Mouse (Mus musculus) forebrain, embryonic 10.5 days (tissue): ENCODE measurements at regions not wholly inside any gene's neighbourhood (a gene's known extent, or its start where the extent isn't known, plus 50 kb on each side); places are given as distances from the start of the nearest gene placed in this dataset.

Source experiments
- DNase-seq: peaks from one replicate; pipeline ENCODE4 v3.0.0-alpha.2; 2017; ENCODE audit warnings: low spot score; ENCODE audit errors: extremely low spot score
- H3K27ac ChIP-seq: fragments of 300-500 bp; sonication (generic); 2 replicates; pipeline ENCODE4 v1.5.1; 2016; ENCODE audit warnings: mild to moderate bottlenecking
- H3K27me3 ChIP-seq: fragments of 300-500 bp; sonication (generic); 2 replicates; pipeline ENCODE4 v1.6.1; 2016; ENCODE audit warnings: mild to moderate bottlenecking; ENCODE audit not compliant: poor library complexity, severe bottlenecking
- H3K36me3 ChIP-seq: fragments of 300-500 bp; sonication (generic); replicated peaks from 2 replicates; pipeline ENCODE4 v1.6.1; 2016; ENCODE audit warnings: mild to moderate bottlenecking, moderate library complexity
- H3K4me1 ChIP-seq: fragments of 300-500 bp; sonication (generic); 2 replicates; pipeline ENCODE4 v1.6.1; 2016
- H3K4me3 ChIP-seq: fragments of 300-500 bp; sonication (generic); 2 replicates; pipeline ENCODE4 v1.5.1; 2016; ENCODE audit warnings: mild to moderate bottlenecking, moderate library complexity
- H3K9me3 ChIP-seq: fragments of 300-500 bp; sonication (generic); 2 replicates; pipeline ENCODE4 v1.6.1; 2016; ENCODE audit warnings: mild to moderate bottlenecking, moderate library complexity
- WGBS: fragments of 180-500 bp; shearing (Covaris S2); methylation state at CpG from one replicate; pipeline ENCODE4 v1.1.7; 2016; 5-methylcytosine and 5-hydroxymethylcytosine counted together

GRCm38 (mm10) chr3:131893061-131893804 is 191.9 kb upstream of the Dkk2 start:
- Histone ChIP-seq H3K36me3 (no peaks in the 10 kb centered on the region), H3K27ac (no peak overlapping the region), H3K4me3 (no peak overlapping the region), H3K9me3 (no peaks in the 10 kb centered on the region), H3K27me3 (no peaks in the 10 kb centered on the region), H3K4me1 (no peaks in the 10 kb centered on the region; the same call in 1 of the 2 replicates)
- WGBS: 52% methylated on average over 16 of the region's 16 CpGs
- DNase-seq: no peak

- no peak overlapping the region for H3K27ac ChIP-seq
- H3K4me3 ChIP-seq: no peak overlapping the region
- no peaks in the 10 kb centered on the region for H3K27me3 ChIP-seq
- H3K9me3 ChIP-seq: no peaks in the 10 kb centered on the region
- H3K36me3 ChIP-seq: no peaks in the 10 kb centered on the region
- WGBS: 80% methylated on average over 1 of the region's 1 CpGs
- DNase-seq: no peak
- no peaks in the 10 kb centered on the region; the same call in 1 of the 2 replicates for H3K4me1 ChIP-seq
Measured at GRCm38 (mm10) chr3:131895057-131895456, 190.0 kb upstream of the Dkk2 start.

DNA sequence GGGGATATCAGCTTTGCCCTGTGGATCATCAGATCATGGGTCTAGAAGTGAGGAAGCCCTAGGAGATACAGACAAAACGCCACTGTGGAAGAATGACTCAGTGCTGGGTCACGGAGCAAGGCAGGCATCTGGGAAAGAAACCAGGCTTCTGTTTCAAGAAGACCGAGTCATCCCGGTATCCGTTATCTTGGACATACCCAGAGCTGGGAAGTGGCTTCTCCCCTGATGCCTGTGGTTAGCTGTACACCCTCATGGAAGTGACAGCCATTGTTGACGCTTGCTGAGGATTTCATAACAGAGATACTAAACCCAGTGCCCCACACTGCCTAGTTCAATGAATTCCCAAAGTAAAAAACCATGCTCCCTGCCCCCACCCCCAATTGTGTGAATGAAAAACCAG is 171.6 kb upstream of the Dkk2 start:
- Histone ChIP-seq H3K9me3 (no peaks in the 10 kb centered on the region), H3K4me3 (no peak overlapping the region), H3K27ac (no peak overlapping the region), H3K27me3 (no peaks in the 10 kb centered on the region), H3K4me1 (no peaks in the 10 kb centered on the region), H3K36me3 (no peaks in the 10 kb centered on the region)
- WGBS: 88% methylated on average over 6 of the region's 6 CpGs
- DNase-seq: no peak

- DNase-seq: no peak
- no peaks in the 10 kb centered on the region for H3K36me3 ChIP-seq
- no peak overlapping the region for H3K4me3 ChIP-seq
- H3K27me3 ChIP-seq: no peaks in the 10 kb centered on the region
- no peak overlapping the region for H3K27ac ChIP-seq
- no peaks in the 10 kb centered on the region for H3K9me3 ChIP-seq
- 91% methylated on average over 3 of the region's 3 CpGs for WGBS
- H3K4me1 ChIP-seq: no peaks in the 10 kb centered on the region
Measured at GRCm38 (mm10) chr3:131914372-131914771, 170.7 kb upstream of the Dkk2 start.

GRCm38 (mm10) chr3:131914997-131915396 is 170.1 kb upstream of the Dkk2 start:
- H3K4me3 ChIP-seq: no peak overlapping the region
- no peaks in the 10 kb centered on the region for H3K4me1 ChIP-seq
- 89% methylated on average over 7 of the region's 7 CpGs for WGBS
- H3K27ac ChIP-seq: no peak overlapping the region
- H3K9me3 ChIP-seq: no peaks in the 10 kb centered on the region
- no peaks in the 10 kb centered on the region for H3K27me3 ChIP-seq
- no peaks in the 10 kb centered on the region for H3K36me3 ChIP-seq
- DNase-seq: no peak

- H3K27me3 ChIP-seq: no peaks in the 10 kb centered on the region
- 85% methylated on average over 13 of the region's 13 CpGs for WGBS
Measured at GRCm38 (mm10) chr3:131917734-131918534, 167.2 kb upstream of the Dkk2 start.

DNA sequence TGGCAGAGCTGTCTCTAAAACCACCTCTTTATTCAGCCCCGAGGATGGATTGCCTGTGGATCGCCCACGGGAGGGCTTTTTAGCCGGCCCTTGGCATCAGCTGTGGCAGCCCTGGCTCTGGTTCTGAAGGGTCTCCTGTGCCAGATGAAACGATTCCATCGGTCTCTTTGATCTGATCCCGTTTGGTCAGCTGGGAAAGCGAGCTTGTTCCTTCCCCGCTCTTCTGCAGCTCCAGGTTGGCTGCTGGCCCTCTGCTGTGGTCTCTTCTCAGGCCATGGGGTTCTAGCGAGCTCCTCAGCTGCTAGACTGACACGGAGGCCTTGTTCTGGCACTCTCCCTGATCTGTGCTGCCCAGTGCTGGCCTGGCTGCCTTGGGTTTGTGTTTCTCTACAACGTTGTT is 165.6 kb upstream of the Dkk2 start:
- Histone ChIP-seq H3K9me3 (no peaks in the 10 kb centered on the region), H3K27me3 (no peaks in the 10 kb centered on the region), H3K36me3 (no peaks in the 10 kb centered on the region), H3K27ac (no peak overlapping the region; the same call in 1 of the 2 replicates), H3K4me1 (no peaks in the 10 kb centered on the region), H3K4me3 (no peak overlapping the region)
- DNase-seq: no peak
- WGBS: 84% methylated on average over 12 of the region's 12 CpGs

More at GRCm38 (mm10) chr3:131917734-131918534, 167.2 kb upstream of the Dkk2 start:
- H3K4me1 ChIP-seq: no peaks in the 10 kb centered on the region
- H3K36me3 ChIP-seq: no peaks in the 10 kb centered on the region
- H3K9me3 ChIP-seq: no peaks in the 10 kb centered on the region
- no peak overlapping the region for H3K4me3 ChIP-seq
- no peak overlapping the region for H3K27ac ChIP-seq
- DNase-seq: no peak

GRCm38 (mm10) chr3:131921161-131921560 is 163.9 kb upstream of the Dkk2 start:
- DNase-seq: no peak
- H3K4me3 ChIP-seq: no peak overlapping the region
- no peaks in the 10 kb centered on the region for H3K4me1 ChIP-seq
- H3K36me3 ChIP-seq: no peaks in the 10 kb centered on the region
- H3K27ac ChIP-seq: no peak overlapping the region
- WGBS: 83% methylated on average over 6 of the region's 6 CpGs
- no peaks in the 10 kb centered on the region for H3K27me3 ChIP-seq
- H3K9me3 ChIP-seq: no peaks in the 10 kb centered on the region

- no peaks in the 10 kb centered on the region for H3K36me3 ChIP-seq
- H3K4me1 ChIP-seq: no peaks in the 10 kb centered on the region
- no peaks in the 10 kb centered on the region for H3K27me3 ChIP-seq
- H3K4me3 ChIP-seq: no peak overlapping the region
- no peak overlapping the region for H3K27ac ChIP-seq
- 61% methylated on average over 1 of the region's 1 CpGs for whole genome bisulfite sequencing
- DNase-seq: no peak
- no peaks in the 10 kb centered on the region for H3K9me3 ChIP-seq
Measured at GRCm38 (mm10) chr3:131922733-131923132, 162.4 kb upstream of the Dkk2 start.

DNA sequence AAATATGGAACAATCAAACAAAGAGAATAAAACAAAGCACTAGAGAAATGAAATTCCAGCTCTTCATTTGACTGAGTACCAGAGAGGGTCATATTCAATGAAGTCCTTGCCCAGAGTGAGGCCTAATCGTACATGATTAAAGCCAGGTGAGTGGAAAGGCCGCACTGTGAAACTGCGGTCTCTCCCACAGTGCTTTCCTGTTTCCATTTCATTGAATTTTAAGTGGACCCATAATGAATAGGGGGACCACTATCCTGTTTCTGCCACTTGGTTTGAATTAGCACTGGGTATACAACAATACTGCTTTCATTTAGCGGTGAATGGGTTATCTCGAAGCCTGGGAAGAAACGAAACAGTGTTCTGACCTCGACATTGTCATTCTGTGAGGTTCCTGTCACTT is 144.2 kb upstream of the Dkk2 start:
- DNase-seq: no peak
- WGBS: 62% methylated on average over 7 of the region's 7 CpGs
- peak overlapping the region; percentile 15; the same call in 1 of the 2 replicates for H3K27ac ChIP-seq

DNA sequence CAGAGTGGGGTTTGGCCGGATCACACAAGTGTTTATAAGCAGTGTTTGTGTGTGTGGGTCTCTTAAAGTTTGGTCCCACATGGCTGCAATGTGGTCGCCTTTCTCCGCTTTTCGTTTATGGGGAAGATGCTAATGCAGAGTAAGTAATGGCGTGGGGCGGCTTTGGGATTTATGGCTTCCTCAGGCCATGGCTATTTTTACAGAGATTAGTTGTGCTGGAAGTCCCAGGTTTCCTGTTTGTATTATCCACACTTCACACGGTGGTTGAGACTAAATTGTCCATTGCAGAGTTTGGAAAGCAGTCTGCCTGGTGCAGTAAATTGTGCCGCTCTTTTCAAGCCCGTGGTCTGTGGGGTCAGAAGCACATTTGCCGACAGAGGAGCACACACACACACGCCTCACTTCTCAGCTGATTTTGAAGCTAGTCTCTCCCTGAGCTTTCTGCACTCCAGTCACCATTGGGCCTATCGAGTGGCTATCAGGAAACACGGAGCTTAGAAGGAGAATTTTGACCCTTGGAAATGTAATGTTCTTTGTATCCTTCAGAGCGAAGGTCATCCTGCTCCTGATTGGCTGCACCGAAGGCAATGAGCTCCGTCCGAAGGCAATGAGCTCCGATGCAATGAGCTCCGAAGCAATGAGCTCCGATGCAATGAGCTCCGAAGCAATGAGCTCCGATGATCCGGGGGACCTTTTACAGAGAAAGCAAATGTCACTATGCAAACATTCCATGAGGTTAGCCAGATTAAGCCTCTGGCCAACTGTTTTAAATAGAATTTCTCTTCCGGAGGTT is 142.9 kb upstream of the Dkk2 start:
- no peak overlapping the region for H3K27ac ChIP-seq
- DNase-seq: no peak
- no peaks in the 10 kb centered on the region for H3K27me3 ChIP-seq
- WGBS: 86% methylated on average over 24 of the region's 24 CpGs
- peaks cover 5% of the 10 kb centered on the region; the same call in 1 of the 2 replicates for H3K4me1 ChIP-seq
- H3K4me3 ChIP-seq: no peak overlapping the region
- H3K36me3 ChIP-seq: no peaks in the 10 kb centered on the region
- no peaks in the 10 kb centered on the region for H3K9me3 ChIP-seq

More for the DNA sequence above, 144.2 kb upstream of the Dkk2 start:
- H3K9me3 ChIP-seq: no peaks in the 10 kb centered on the region
- H3K4me3 ChIP-seq: no peak overlapping the region
- H3K27me3 ChIP-seq: no peaks in the 10 kb centered on the region
- peaks cover 5% of the 10 kb centered on the region; the same call in 1 of the 2 replicates for H3K4me1 ChIP-seq
- H3K36me3 ChIP-seq: no peaks in the 10 kb centered on the region

GRCm38 (mm10) chr3:131943436-131943835 is 141.7 kb upstream of the Dkk2 start:
- Histone ChIP-seq H3K4me1 (peaks cover 5% of the 10 kb centered on the region; the same call in 1 of the 2 replicates), H3K27ac (no peak overlapping the region), H3K36me3 (no peaks in the 10 kb centered on the region), H3K9me3 (no peaks in the 10 kb centered on the region), H3K27me3 (no peaks in the 10 kb centered on the region), H3K4me3 (no peak overlapping the region)
- DNase-seq: no peak
- WGBS: 93% methylated on average over 7 of the region's 7 CpGs
